Mouse (Mus musculus): ENCODE results near the gene Gm5148. TPM values are rescaled to one million over a fixed set of nuclear protein-coding genes. Genes with fewer than 3 reads are reported as not detected.
A peak's percentile ranks its signal among the peaks of the same experiment; 100 is the strongest.

Gene Gm5148
- total RNA-seq, 1 experiment: 69.6 TPM

DNA sequence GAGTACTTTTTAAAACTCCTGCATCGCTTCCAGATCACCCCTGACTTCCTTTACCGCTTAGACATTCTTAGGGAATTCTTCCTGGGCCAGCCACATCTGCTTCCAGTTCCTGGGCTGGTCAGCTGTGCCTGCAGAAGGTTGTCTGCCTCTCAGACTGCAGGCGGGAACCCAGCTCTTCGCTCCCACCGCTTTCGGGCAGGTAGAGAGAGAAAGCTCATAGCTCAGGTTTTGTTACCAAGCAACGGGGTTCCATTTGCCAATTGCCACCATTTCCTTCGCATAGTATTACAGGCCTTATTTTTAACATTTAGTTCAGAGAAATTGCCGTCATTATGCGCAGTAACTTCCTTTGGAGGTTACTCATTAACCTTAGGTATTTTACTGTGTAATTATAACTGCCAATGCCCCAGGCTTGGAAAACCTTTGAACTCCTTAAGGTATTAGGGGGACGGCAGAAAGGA is 1.2 kb downstream of the Gm5148 start:
- H3K4me3 ChIP-seq (ENCODE audit: insufficient read depth in 1 of 2, low read depth in 1 of 2, low read length in 2 of 2, poor library complexity in 1 of 2, severe bottlenecking in 1 of 2): peak overlapping the region; percentile 24 to 59; a peak in 1 of 4 replicates
- no peaks in the 10 kb centered on the region for H3K36me3 ChIP-seq (ENCODE audit: control insufficient read depth, insufficient read depth, low read length, poor library complexity, severe bottlenecking)
- peaks cover 0 to 8% of the 10 kb centered on the region in 2 experiments; a peak in 1 of 4 replicates for H3K4me1 ChIP-seq (ENCODE audit: control insufficient read depth in 2 of 2, insufficient read depth in 2 of 2, low read length in 2 of 2, poor library complexity in 1 of 2)
- H3K27ac ChIP-seq (ENCODE audit: insufficient read depth, low read depth, low read length, poor library complexity, severe bottlenecking): 0 out of 2 replicates have a peak overlapping the region, but pooled peaks have one; percentile 45
- in situ Hi-C loops (cut with MboI; ENCODE audit: low sequenced_read_pairs in 2 of 2, unreplicated experiment in 2 of 2): loop anchor here in 1 of 2 experiments (5.0 kb wide), 1 partner anchor 81 kb away; no protein-coding TSS in a partner anchor
- no peak overlapping the region for H3K9ac ChIP-seq (ENCODE audit: insufficient read depth, low read depth, low read length, poor library complexity, severe bottlenecking)
- DNase-seq (ENCODE audit: low read depth, low spot score): no peak
- TF ChIP-seq MAFK (IDR thresholded peaks at IDR 0.05; ENCODE audit: insufficient read depth, low read depth, low read length) (no peak), HCFC1 (IDR thresholded peaks at IDR 0.05; ENCODE audit: borderline replicate concordance, insufficient read depth, low read length) (no peak)
- no peaks in the 10 kb centered on the region for H3K9me3 ChIP-seq (ENCODE audit: control insufficient read depth, insufficient read depth, low read depth, low read length)

- DNase-seq (ENCODE audit: low read depth, low spot score): no peak
- TF ChIP-seq HCFC1 (IDR thresholded peaks at IDR 0.05; ENCODE audit: borderline replicate concordance, insufficient read depth, low read length) (no peak), MAFK (IDR thresholded peaks at IDR 0.05; ENCODE audit: insufficient read depth, low read depth, low read length) (no peak), ZC3H11A (IDR thresholded peaks at IDR 0.05; ENCODE audit: borderline replicate concordance, low read depth, low read length) (no peak)
- H3K9me3 ChIP-seq (ENCODE audit: control insufficient read depth, insufficient read depth, low read depth, low read length): no peaks in the 10 kb centered on the region
- H3K9ac ChIP-seq (ENCODE audit: insufficient read depth, low read depth, low read length, poor library complexity, severe bottlenecking): no peak overlapping the region
- no peaks in the 10 kb centered on the region for H3K36me3 ChIP-seq (ENCODE audit: control insufficient read depth, insufficient read depth, low read length, poor library complexity, severe bottlenecking)
- no peak overlapping the region for H3K27ac ChIP-seq (ENCODE audit: insufficient read depth, low read depth, low read length, poor library complexity, severe bottlenecking)
- peaks cover 0 to 8% of the 10 kb centered on the region in 2 experiments; a peak in 1 of 4 replicates for H3K4me1 ChIP-seq (ENCODE audit: control insufficient read depth in 2 of 2, insufficient read depth in 2 of 2, low read length in 2 of 2, poor library complexity in 1 of 2)
- in situ Hi-C loops (cut with MboI; ENCODE audit: low sequenced_read_pairs in 2 of 2, unreplicated experiment in 2 of 2): loop anchor here in 1 of 2 experiments (5.0 kb wide), 1 partner anchor 80 kb away; no protein-coding TSS in a partner anchor
- no peak overlapping the region for H3K4me3 ChIP-seq (ENCODE audit: insufficient read depth in 1 of 2, low read depth in 1 of 2, low read length in 2 of 2, poor library complexity in 1 of 2, severe bottlenecking in 1 of 2)
These were observed 1.7 kb downstream of the Gm5148 start for GRCm38 (mm10) chr3:37722487-37723060.

DNA sequence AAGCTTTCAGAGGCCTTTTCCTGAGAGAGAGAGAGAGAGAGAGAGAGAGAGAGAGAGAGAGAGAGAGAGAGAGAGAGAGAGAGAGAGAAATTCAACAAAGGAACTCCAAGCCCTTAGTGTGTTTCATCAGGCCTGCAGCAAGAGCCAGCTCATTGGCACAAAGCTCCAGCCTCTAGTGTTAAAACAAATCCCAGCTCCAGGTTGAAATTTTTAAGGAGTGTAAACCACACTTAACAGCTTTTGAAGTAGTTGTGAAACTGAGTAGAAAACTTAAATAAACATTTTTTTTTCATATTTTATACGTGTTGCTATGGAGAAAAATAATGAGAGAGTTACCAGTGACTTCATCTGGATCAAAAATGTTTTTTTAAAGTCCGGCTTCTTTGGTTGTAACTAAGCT is 7.3 kb downstream of the Gm5148 start:
- in situ Hi-C loops (cut with MboI; ENCODE audit: low sequenced_read_pairs in 2 of 2, unreplicated experiment in 2 of 2): no loop called here
- Histone ChIP-seq H3K27ac (ENCODE audit: insufficient read depth, low read depth, low read length, poor library complexity, severe bottlenecking) (no peak overlapping the region), H3K9me3 (ENCODE audit: control insufficient read depth, insufficient read depth, low read depth, low read length) (no peaks in the 10 kb centered on the region), H3K4me1 (ENCODE audit: control insufficient read depth in 2 of 2, insufficient read depth in 2 of 2, low read length in 2 of 2, poor library complexity in 1 of 2) (no peaks in the 10 kb centered on the region), H3K4me3 (ENCODE audit: insufficient read depth in 1 of 2, low read depth in 1 of 2, low read length in 2 of 2, poor library complexity in 1 of 2, severe bottlenecking in 1 of 2) (no peak overlapping the region), H3K9ac (ENCODE audit: insufficient read depth, low read depth, low read length, poor library complexity, severe bottlenecking) (no peak overlapping the region), H3K36me3 (ENCODE audit: control insufficient read depth, insufficient read depth, low read length, poor library complexity, severe bottlenecking) (no peaks in the 10 kb centered on the region; the same call in 1 of the 2 replicates)
- no peak for DNase-seq (ENCODE audit: low read depth, low spot score)
- TF ChIP-seq ZNF384 (IDR thresholded peaks at IDR 0.05; ENCODE audit: low read depth, low read length): no peak
- TF ChIP-seq HCFC1 (IDR thresholded peaks at IDR 0.05; ENCODE audit: borderline replicate concordance, insufficient read depth, low read length): no peak
- TF ChIP-seq MAFK (IDR thresholded peaks at IDR 0.05; ENCODE audit: insufficient read depth, low read depth, low read length): no peak
- TF ChIP-seq CHD2 (IDR thresholded peaks at IDR 0.05; ENCODE audit: low read depth, low read length): no peak
- no peak for TF ChIP-seq ZC3H11A (IDR thresholded peaks at IDR 0.05; ENCODE audit: borderline replicate concordance, low read depth, low read length)

DNA sequence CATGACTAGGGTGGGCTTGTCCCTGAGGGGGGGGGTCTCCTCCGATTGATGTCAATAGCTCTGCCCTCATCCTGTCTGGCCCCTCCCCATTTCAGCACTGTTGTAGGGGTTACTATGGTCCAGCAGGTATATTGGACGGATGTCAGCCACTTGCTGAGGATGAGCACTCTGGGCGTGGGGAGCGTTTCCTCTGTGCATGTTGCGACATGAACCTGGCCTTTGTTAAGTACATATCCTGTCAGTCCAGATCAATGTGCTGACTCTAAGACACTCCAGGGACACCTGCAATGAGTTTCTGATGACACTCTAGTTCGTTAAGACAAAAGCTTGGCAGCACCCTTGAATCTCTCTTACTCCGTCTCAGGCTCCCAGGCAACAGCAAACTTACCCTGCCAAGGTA is 8.6 kb downstream of the Gm5148 start:
- Histone ChIP-seq H3K27ac (ENCODE audit: insufficient read depth, low read depth, low read length, poor library complexity, severe bottlenecking) (no peak overlapping the region), H3K9ac (ENCODE audit: insufficient read depth, low read depth, low read length, poor library complexity, severe bottlenecking) (no peak overlapping the region), H3K4me1 (ENCODE audit: control insufficient read depth in 2 of 2, insufficient read depth in 2 of 2, low read length in 2 of 2, poor library complexity in 1 of 2) (peaks cover 0 to 2% of the 10 kb centered on the region in 2 experiments; a peak in 1 of 4 replicates), H3K9me3 (ENCODE audit: control insufficient read depth, insufficient read depth, low read depth, low read length) (no peaks in the 10 kb centered on the region), H3K36me3 (ENCODE audit: control insufficient read depth, insufficient read depth, low read length, poor library complexity, severe bottlenecking) (no peaks in the 10 kb centered on the region; the same call in 1 of the 2 replicates), H3K4me3 (ENCODE audit: insufficient read depth in 1 of 2, low read depth in 1 of 2, low read length in 2 of 2, poor library complexity in 1 of 2, severe bottlenecking in 1 of 2) (no peak overlapping the region)
- TF ChIP-seq ZNF384 (IDR thresholded peaks at IDR 0.05; ENCODE audit: low read depth, low read length) (no peak), HCFC1 (IDR thresholded peaks at IDR 0.05; ENCODE audit: borderline replicate concordance, insufficient read depth, low read length) (no peak), CHD2 (IDR thresholded peaks at IDR 0.05; ENCODE audit: low read depth, low read length) (no peak), MAFK (IDR thresholded peaks at IDR 0.05; ENCODE audit: insufficient read depth, low read depth, low read length) (no peak)
- DNase-seq (ENCODE audit: low read depth, low spot score): no peak
- in situ Hi-C loops (cut with MboI; ENCODE audit: low sequenced_read_pairs in 2 of 2, unreplicated experiment in 2 of 2): no loop called here
